ENCODE assay signal across 6 mouse cellular contexts in the genomic region with DNA sequence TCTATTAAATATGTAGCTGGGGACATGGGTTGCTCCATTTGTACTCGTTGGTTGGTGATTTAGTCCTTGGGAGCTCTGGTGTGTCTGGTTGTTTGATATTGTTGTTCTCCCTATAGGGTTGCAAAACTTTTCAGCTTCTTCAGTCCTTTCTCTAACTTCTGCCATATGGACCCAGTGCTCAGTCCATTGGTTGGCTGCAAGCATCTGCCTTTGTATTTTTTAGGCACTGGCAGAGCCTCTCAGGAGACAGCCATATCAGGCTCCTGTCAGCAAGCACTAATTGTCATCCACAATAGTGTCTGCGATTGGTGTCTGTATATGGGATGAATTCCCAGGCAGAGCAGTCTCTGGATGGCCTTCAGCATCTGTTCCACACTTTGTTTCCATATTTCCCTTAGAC. TPM values are rescaled to one million over a fixed set of nuclear protein-coding genes. Genes with fewer than 3 reads are reported as not detected.
"Had no signal": no experiment of that assay in that cellular context is flagged by ENCODE, and none has a peak within 500 bp of the region (broad histone marks: within the 10 kb centered on the region; RNA-seq: fewer than 3 reads in every experiment).

No protein-coding gene starts in this region.

RNA-seq across cellular contexts. Expression of a gene that starts 54.8 kb away (rescaled TPM):
- polyA plus RNA-seq: small intestine, adult 2 months; spleen, adult 2 months; stomach, embryonic 15.5 days; stomach, embryonic 16.5 days; stomach, postnatal 0 days; thymus, adult 2 months had no signal
